Mouse (Mus musculus): ENCODE results near the gene Senp2.
"Not testable (repeated sequence)": the region's sequence is repeated elsewhere in the genome, so short reads cannot be mapped to it uniquely, and the experiment has no call there.

Senp2 gene

GRCm38 (mm10) chr16:22009099-22009584 lies at the start of gene Senp2:
TSS of gene Senp2 (plus strand) at chr16:22009484.
- peak; percentile 100 for DNase-seq

GRCm38 (mm10) chr16:21965576-21965975 lies 43.7 kb upstream of the Senp2 start:
- DNase-seq, result no peak

GRCm38 (mm10) chr16:21969874-21970273 lies 39.4 kb upstream of the Senp2 start:
- no peak for DNase-seq

- no peak for DNase-seq
These were observed 38.7 kb upstream of the Senp2 start for GRCm38 (mm10) chr16:21970536-21970935.

- DNase-seq, result no peak
These were observed 37.8 kb upstream of the Senp2 start for GRCm38 (mm10) chr16:21971446-21971845.

GRCm38 (mm10) chr16:21976203-21976602 lies 33.1 kb upstream of the Senp2 start:
- no peak for DNase-seq

- DNase-seq, result no peak
These were observed 31.9 kb upstream of the Senp2 start for GRCm38 (mm10) chr16:21977347-21977746.

- no peak for DNase-seq
These were observed 26.1 kb upstream of the Senp2 start for GRCm38 (mm10) chr16:21983146-21983545.

- DNase-seq, result no peak
These were observed 25.7 kb upstream of the Senp2 start for GRCm38 (mm10) chr16:21983581-21983980.

- DNase-seq, result no peak
These were observed 25.2 kb upstream of the Senp2 start for GRCm38 (mm10) chr16:21984091-21984490.

GRCm38 (mm10) chr16:21986191-21986590 lies 23.1 kb upstream of the Senp2 start:
- DNase-seq, result no peak

- DNase-seq, result no peak
These were observed 21.3 kb upstream of the Senp2 start for GRCm38 (mm10) chr16:21987956-21988355.

- not testable (repeated sequence) for DNase-seq
These were observed 18.4 kb upstream of the Senp2 start for GRCm38 (mm10) chr16:21990893-21991292.

- no peak for DNase-seq
These were observed 17.5 kb upstream of the Senp2 start for GRCm38 (mm10) chr16:21991774-21992173.

- DNase-seq, result peak; percentile 14
These were observed 14.0 kb upstream of the Senp2 start, which contains the start of gene Liph for GRCm38 (mm10) chr16:21995304-21995703. TSS of gene Liph (minus strand) at chr16:21995663.

- no peak for DNase-seq
These were observed 12.9 kb upstream of the Senp2 start for GRCm38 (mm10) chr16:21996402-21996801.

GRCm38 (mm10) chr16:21996881-21997641 lies 12.2 kb upstream of the Senp2 start:
- DNase-seq, result no peak

- no peak for DNase-seq
These were observed 11.2 kb upstream of the Senp2 start for GRCm38 (mm10) chr16:21998061-21998460.

GRCm38 (mm10) chr16:21999941-22000690 lies 9.2 kb upstream of the Senp2 start:
- no peak for DNase-seq

GRCm38 (mm10) chr16:22001172-22001571 lies 8.1 kb upstream of the Senp2 start:
- no peak for DNase-seq

GRCm38 (mm10) chr16:22001606-22002005 lies 7.7 kb upstream of the Senp2 start:
- DNase-seq, result no peak

- DNase-seq, result no peak
These were observed 312 bp downstream of the Senp2 start for GRCm38 (mm10) chr16:22009596-22009995.

GRCm38 (mm10) chr16:22015569-22015968 lies 6.3 kb downstream of the Senp2 start:
- no peak for DNase-seq

GRCm38 (mm10) chr16:22022122-22022521 lies 12.8 kb downstream of the Senp2 start:
- DNase-seq, result peak; percentile 51

Measured in thymus, postnatal 25 days (tissue).